Mouse (Mus musculus) adrenal gland, adult 2 months (tissue): ENCODE data around the gene Gm45713. TPM values are rescaled to one million over a fixed set of nuclear protein-coding genes. Genes with fewer than 3 reads are reported as not detected.
A peak's percentile ranks its signal among the peaks of the same experiment; 100 is the strongest.
"Not testable (repeated sequence)": the region's sequence is repeated elsewhere in the genome, so short reads cannot be mapped to it uniquely, and the experiment has no call there.

Experiments used
- DNase-seq: peaks from one replicate; pipeline ENCODE4 v3.0.0; 2021
- long read RNA-seq: library from polyadenylated mRNA; stranded (forward); transcript quantifications from one replicate; pipeline ENCODE4 v2.0.0, GENCODE M21; 2021
- polyA plus RNA-seq: library from polyadenylated mRNA; depleted of rRNA; stranded (reverse); fragments of >200 nt; gene quantifications from 2 replicates; pipeline ENCODE4 v1.2.3, GENCODE M21; 2012; rRNA removed
- total RNA-seq, 2 experiments: library from RNA; stranded (reverse); gene quantifications; 2 replicates each; pipeline ENCODE4 v1.2.3; 2021

Gene Gm45713
- not detected for total RNA-seq
- 6.3 and 7.4 TPM in 2 replicates for polyA plus RNA-seq
- long read RNA-seq, partial matches to known transcripts, result 26 of 27 reads
- long read RNA-seq, other reads (novel, unspliced or antisense), result 1 of 27 reads

- peak; percentile 96 for DNase-seq
Measured at GRCm38 (mm10) chr7:45135993-45136567, at the start of gene Gm45713, which contains the start of gene Flt3l. Gene Gm45713, minus strand, starts transcription at chr7:45136231. Gene Flt3l, minus strand, starts transcription at chr7:45136432.

GRCm38 (mm10) chr7:45183672-45184071 is 47.6 kb upstream of the Gm45713 start:
- no peak for DNase-seq

- no peak for DNase-seq
Measured at GRCm38 (mm10) chr7:45182606-45183005, 46.6 kb upstream of the Gm45713 start.

GRCm38 (mm10) chr7:45182199-45182601 is 46.2 kb upstream of the Gm45713 start:
- DNase-seq, result peak; percentile 94

GRCm38 (mm10) chr7:45181540-45181939 is 45.5 kb upstream of the Gm45713 start:
- no peak for DNase-seq

GRCm38 (mm10) chr7:45180896-45181477 is 45.0 kb upstream of the Gm45713 start, which contains the start of gene Pth2:
Gene Pth2, plus strand, starts transcription at chr7:45180995.
- no peak for DNase-seq

- DNase-seq, result no peak
Measured at GRCm38 (mm10) chr7:45179469-45179868, 43.4 kb upstream of the Gm45713 start, which contains the start of gene Gfy. Gene Gfy, minus strand, starts transcription at chr7:45179569.

- DNase-seq, result no peak
Measured at GRCm38 (mm10) chr7:45178550-45178949, 42.5 kb upstream of the Gm45713 start.

- no peak for DNase-seq
Measured at GRCm38 (mm10) chr7:45176356-45176755, 40.3 kb upstream of the Gm45713 start.

- no peak for DNase-seq
Measured at GRCm38 (mm10) chr7:45175929-45176328, 39.9 kb upstream of the Gm45713 start.

- DNase-seq, result no peak
Measured at GRCm38 (mm10) chr7:45175398-45175797, 39.4 kb upstream of the Gm45713 start.

GRCm38 (mm10) chr7:45174567-45175280 is 38.7 kb upstream of the Gm45713 start:
- no peak for DNase-seq

GRCm38 (mm10) chr7:45173772-45174171 is 37.7 kb upstream of the Gm45713 start:
- not testable (repeated sequence) for DNase-seq

GRCm38 (mm10) chr7:45172974-45173373 is 36.9 kb upstream of the Gm45713 start:
- no peak for DNase-seq

GRCm38 (mm10) chr7:45169495-45169894 is 33.5 kb upstream of the Gm45713 start:
- DNase-seq, result no peak

GRCm38 (mm10) chr7:45168656-45169055 is 32.6 kb upstream of the Gm45713 start:
- DNase-seq, result no peak

GRCm38 (mm10) chr7:45167761-45168445 is 31.9 kb upstream of the Gm45713 start:
- DNase-seq, result no peak

GRCm38 (mm10) chr7:45166950-45167401 is 30.9 kb upstream of the Gm45713 start:
- DNase-seq, result no peak

GRCm38 (mm10) chr7:45165701-45166100 is 29.7 kb upstream of the Gm45713 start:
- DNase-seq, result no peak

GRCm38 (mm10) chr7:45164833-45165232 is 28.8 kb upstream of the Gm45713 start:
- DNase-seq, result no peak

GRCm38 (mm10) chr7:45163735-45164490 is 27.9 kb upstream of the Gm45713 start, which contains the start of gene Slc17a7:
Gene Slc17a7, plus strand, starts transcription at chr7:45163949.
- DNase-seq, result no peak
